Mouse (Mus musculus): ENCODE measurements around the gene Nckap5. TPM values are rescaled to one million over a fixed set of nuclear protein-coding genes. Genes with fewer than 3 reads are reported as not detected.

Gene Nckap5
- polyA plus RNA-seq, 1 experiment from 2014 or later: 10.1 TPM

GRCm38 (mm10) chr1:126484664-126485087 lies 345.9 kb downstream of the Nckap5 start:
- Histone ChIP-seq H3K4me2 (ENCODE audit: low read length) (no peak overlapping the region), H3K27ac (ENCODE audit: low read depth) (no peak overlapping the region), H3K9ac (ENCODE audit: low read length) (no peak overlapping the region), H3K36me3 (ENCODE audit: control insufficient read depth, insufficient read depth, low read length) (no peaks in the 10 kb centered on the region), H3K9me3 (ENCODE audit: control insufficient read depth, low read length) (no peaks in the 10 kb centered on the region), H3K4me3 (ENCODE audit: low read depth, low read length) (no peak overlapping the region), H3K27me3 (replicated peaks; ENCODE audit: control insufficient read depth, insufficient read depth, low read length) (no peaks in the 10 kb centered on the region), H3K4me1 (replicated peaks; ENCODE audit: control insufficient read depth, insufficient read depth, low read length) (no peaks in the 10 kb centered on the region)
- ATAC-seq (replicated peaks; ENCODE audit: low FRiP score, low TSS enrichment, low read depth) (no peak), DNase-seq (ENCODE audit: low spot score) (no peak)
- WGBS: 84% methylated on average over 6 of the region's 6 CpGs

GRCm38 (mm10) chr1:126483665-126484064 lies 346.9 kb downstream of the Nckap5 start:
- Histone ChIP-seq H3K27ac (ENCODE audit: low read depth) (no peak overlapping the region), H3K9me3 (ENCODE audit: control insufficient read depth, low read length) (no peaks in the 10 kb centered on the region), H3K9ac (ENCODE audit: low read length) (no peak overlapping the region), H3K4me2 (ENCODE audit: low read length) (no peak overlapping the region), H3K4me3 (ENCODE audit: low read depth, low read length) (no peak overlapping the region), H3K36me3 (ENCODE audit: control insufficient read depth, insufficient read depth, low read length) (no peaks in the 10 kb centered on the region), H3K27me3 (replicated peaks; ENCODE audit: control insufficient read depth, insufficient read depth, low read length) (no peaks in the 10 kb centered on the region), H3K4me1 (replicated peaks; ENCODE audit: control insufficient read depth, insufficient read depth, low read length) (no peaks in the 10 kb centered on the region)
- ATAC-seq (replicated peaks; ENCODE audit: low FRiP score, low TSS enrichment, low read depth) (no peak), DNase-seq (ENCODE audit: low spot score) (no peak)
- WGBS: 65% methylated on average over 3 of the region's 3 CpGs

- no peaks in the 10 kb centered on the region for H3K4me1 ChIP-seq (replicated peaks; ENCODE audit: control insufficient read depth, insufficient read depth, low read length)
- no peak for ATAC-seq (replicated peaks; ENCODE audit: low FRiP score, low TSS enrichment, low read depth)
- H3K4me3 ChIP-seq (ENCODE audit: low read depth, low read length): no peak overlapping the region
- no peak for DNase-seq (ENCODE audit: low spot score)
- H3K27ac ChIP-seq (ENCODE audit: low read depth): no peak overlapping the region
- H3K36me3 ChIP-seq (ENCODE audit: control insufficient read depth, insufficient read depth, low read length): no peaks in the 10 kb centered on the region
- H3K9me3 ChIP-seq (ENCODE audit: control insufficient read depth, low read length): no peaks in the 10 kb centered on the region
- no peak overlapping the region for H3K9ac ChIP-seq (ENCODE audit: low read length)
- WGBS: 67% methylated on average over 7 of the region's 7 CpGs
- no peaks in the 10 kb centered on the region for H3K27me3 ChIP-seq (replicated peaks; ENCODE audit: control insufficient read depth, insufficient read depth, low read length)
- no peak overlapping the region for H3K4me2 ChIP-seq (ENCODE audit: low read length)
Observed at GRCm38 (mm10) chr1:126481459-126482228, 349.0 kb downstream of the Nckap5 start.

GRCm38 (mm10) chr1:126473044-126473443 lies 357.6 kb downstream of the Nckap5 start:
- H3K4me3 ChIP-seq (ENCODE audit: low read depth, low read length): no peak overlapping the region
- no peak overlapping the region for H3K27ac ChIP-seq (ENCODE audit: low read depth)
- DNase-seq (ENCODE audit: low spot score): no peak
- H3K9ac ChIP-seq (ENCODE audit: low read length): no peak overlapping the region
- 59% methylated on average over 5 of the region's 5 CpGs for WGBS
- H3K4me1 ChIP-seq (replicated peaks; ENCODE audit: control insufficient read depth, insufficient read depth, low read length): peaks cover 12% of the 10 kb centered on the region
- no peak overlapping the region for H3K4me2 ChIP-seq (ENCODE audit: low read length)
- ATAC-seq (replicated peaks; ENCODE audit: low FRiP score, low TSS enrichment, low read depth): no peak
- no peaks in the 10 kb centered on the region for H3K27me3 ChIP-seq (replicated peaks; ENCODE audit: control insufficient read depth, insufficient read depth, low read length)
- H3K9me3 ChIP-seq (ENCODE audit: control insufficient read depth, low read length): no peaks in the 10 kb centered on the region
- H3K36me3 ChIP-seq (ENCODE audit: control insufficient read depth, insufficient read depth, low read length): no peaks in the 10 kb centered on the region

- H3K27ac ChIP-seq (ENCODE audit: low read depth): no peak overlapping the region
- H3K9me3 ChIP-seq (ENCODE audit: control insufficient read depth, low read length): no peaks in the 10 kb centered on the region
- DNase-seq (ENCODE audit: low spot score) (no peak), ATAC-seq (replicated peaks; ENCODE audit: low FRiP score, low TSS enrichment, low read depth) (no peak)
- no peak overlapping the region for H3K4me3 ChIP-seq (ENCODE audit: low read depth, low read length)
- H3K4me1 ChIP-seq (replicated peaks; ENCODE audit: control insufficient read depth, insufficient read depth, low read length): peaks cover 12% of the 10 kb centered on the region
- no peak overlapping the region for H3K9ac ChIP-seq (ENCODE audit: low read length)
- H3K27me3 ChIP-seq (replicated peaks; ENCODE audit: control insufficient read depth, insufficient read depth, low read length): no peaks in the 10 kb centered on the region
- WGBS: 42% methylated on average over 2 of the region's 2 CpGs
- no peaks in the 10 kb centered on the region for H3K36me3 ChIP-seq (ENCODE audit: control insufficient read depth, insufficient read depth, low read length)
- no peak overlapping the region for H3K4me2 ChIP-seq (ENCODE audit: low read length)
Observed at GRCm38 (mm10) chr1:126471419-126471818, 359.2 kb downstream of the Nckap5 start.

GRCm38 (mm10) chr1:126470883-126471282 lies 359.7 kb downstream of the Nckap5 start:
- Histone ChIP-seq H3K4me2 (ENCODE audit: low read length) (no peak overlapping the region), H3K9ac (ENCODE audit: low read length) (no peak overlapping the region), H3K4me3 (ENCODE audit: low read depth, low read length) (no peak overlapping the region), H3K9me3 (ENCODE audit: control insufficient read depth, low read length) (no peaks in the 10 kb centered on the region), H3K36me3 (ENCODE audit: control insufficient read depth, insufficient read depth, low read length) (no peaks in the 10 kb centered on the region), H3K4me1 (replicated peaks; ENCODE audit: control insufficient read depth, insufficient read depth, low read length) (peaks cover 12% of the 10 kb centered on the region), H3K27ac (ENCODE audit: low read depth) (no peak overlapping the region), H3K27me3 (replicated peaks; ENCODE audit: control insufficient read depth, insufficient read depth, low read length) (no peaks in the 10 kb centered on the region)
- DNase-seq (ENCODE audit: low spot score) (no peak), ATAC-seq (replicated peaks; ENCODE audit: low FRiP score, low TSS enrichment, low read depth) (no peak)
- 31% methylated on average over 2 of the region's 2 CpGs for WGBS

- H3K36me3 ChIP-seq (ENCODE audit: control insufficient read depth, insufficient read depth, low read length): no peaks in the 10 kb centered on the region
- ATAC-seq (replicated peaks; ENCODE audit: low FRiP score, low TSS enrichment, low read depth) (no peak), DNase-seq (ENCODE audit: low spot score) (no peak)
- no peak overlapping the region for H3K4me3 ChIP-seq (ENCODE audit: low read depth, low read length)
- no peaks in the 10 kb centered on the region for H3K27me3 ChIP-seq (replicated peaks; ENCODE audit: control insufficient read depth, insufficient read depth, low read length)
- 53% methylated on average over 5 of the region's 5 CpGs for WGBS
- H3K9ac ChIP-seq (ENCODE audit: low read length): no peak overlapping the region
- H3K9me3 ChIP-seq (ENCODE audit: control insufficient read depth, low read length): no peaks in the 10 kb centered on the region
- H3K4me1 ChIP-seq (replicated peaks; ENCODE audit: control insufficient read depth, insufficient read depth, low read length): peaks cover 12% of the 10 kb centered on the region
- H3K4me2 ChIP-seq (ENCODE audit: low read length): no peak overlapping the region
- no peak overlapping the region for H3K27ac ChIP-seq (ENCODE audit: low read depth)
Observed at GRCm38 (mm10) chr1:126469818-126470544, 360.6 kb downstream of the Nckap5 start.

GRCm38 (mm10) chr1:126461527-126462354 lies 368.9 kb downstream of the Nckap5 start:
- Histone ChIP-seq H3K9ac (ENCODE audit: low read length) (no peak overlapping the region), H3K36me3 (ENCODE audit: control insufficient read depth, insufficient read depth, low read length) (no peaks in the 10 kb centered on the region), H3K4me2 (ENCODE audit: low read length) (no peak overlapping the region), H3K27me3 (replicated peaks; ENCODE audit: control insufficient read depth, insufficient read depth, low read length) (no peaks in the 10 kb centered on the region), H3K9me3 (ENCODE audit: control insufficient read depth, low read length) (no peaks in the 10 kb centered on the region), H3K4me3 (ENCODE audit: low read depth, low read length) (no peak overlapping the region), H3K4me1 (replicated peaks; ENCODE audit: control insufficient read depth, insufficient read depth, low read length) (no peaks in the 10 kb centered on the region), H3K27ac (ENCODE audit: low read depth) (no peak overlapping the region)
- 44% methylated on average over 11 of the region's 11 CpGs for WGBS
- ATAC-seq (replicated peaks; ENCODE audit: low FRiP score, low TSS enrichment, low read depth) (no peak), DNase-seq (ENCODE audit: low spot score) (no peak)
